In genomic region chr10:63429380-63429779, GRCm38 (mm10) we compare ENCODE assay signal across 8 mouse cellular contexts. TPM values are rescaled to one million over a fixed set of nuclear protein-coding genes. Genes with fewer than 3 reads are reported as not detected.
DNase-seq lines count a peak whose midpoint lies in the region; ATAC-seq and TF ChIP-seq lines count a peak whose summit lies in the region.

No protein-coding gene starts in this region.

- no peak for TF ChIP-seq POLR2A in ES-Bruce4 (IDR thresholded peaks at IDR 0.05; ENCODE audit: insufficient read depth, low read length)

- peak overlapping the region; percentile 84 for H3K4me3 ChIP-seq in ES-Bruce4 (ENCODE audit: low read depth, low read length)
- H3K4me3 ChIP-seq in forebrain, embryonic 13.5 days: peak overlapping the region; percentile 71
- H3K4me3 ChIP-seq in liver, postnatal 0 days (ENCODE audit: low read depth, low read length): peak overlapping the region; percentile 93
- H3K4me3 ChIP-seq in neural tube, embryonic 14.5 days (ENCODE audit: low read depth, low read length): peak overlapping the region; percentile 72

- H3K4me1 ChIP-seq in ES-Bruce4 (ENCODE audit: control insufficient read depth, insufficient read depth, low read length): no peaks in the 10 kb centered on the region
- H3K4me1 ChIP-seq in forebrain, embryonic 13.5 days: peaks cover 6% of the 10 kb centered on the region; the same call in 1 of the 2 replicates
- peaks cover 7% of the 10 kb centered on the region; the same call in 1 of the 2 replicates for H3K4me1 ChIP-seq in liver, postnatal 0 days (ENCODE audit: insufficient read depth)
- H3K4me1 ChIP-seq in neural tube, embryonic 14.5 days (ENCODE audit: control insufficient read depth, insufficient read depth, low read length): peaks cover 2% of the 10 kb centered on the region; the same call in 1 of the 2 replicates

- peak overlapping the region; percentile 81 for H3K9ac ChIP-seq in ES-Bruce4 (ENCODE audit: low read depth, poor library complexity, severe bottlenecking)
- H3K9ac ChIP-seq in forebrain, embryonic 13.5 days: peak overlapping the region; percentile 67
- peak overlapping the region; percentile 90 for H3K9ac ChIP-seq in liver, postnatal 0 days (replicated peaks)
- H3K9ac ChIP-seq in neural tube, embryonic 14.5 days (replicated peaks; ENCODE audit: low read depth, low read length): peak overlapping the region; percentile 39

- 0 out of 2 replicates have a peak, but pooled peaks have one; percentile 66 for TF ChIP-seq EP300 in ES-Bruce4 (IDR thresholded peaks at IDR 0.05; ENCODE audit: insufficient read depth, low read depth, low read length)
- peak; percentile 42; the same call in 1 of the 2 replicates for TF ChIP-seq EP300 in liver, postnatal 0 days (IDR thresholded peaks at IDR 0.05; ENCODE audit: low read depth)

- H3K36me3 ChIP-seq in ES-Bruce4 (ENCODE audit: control insufficient read depth, insufficient read depth, low read length, poor library complexity, severe bottlenecking): no peaks in the 10 kb centered on the region
- H3K36me3 ChIP-seq in forebrain, embryonic 13.5 days (ENCODE audit: poor library complexity, severe bottlenecking): no peaks in the 10 kb centered on the region
- no peaks in the 10 kb centered on the region for H3K36me3 ChIP-seq in liver, postnatal 0 days (replicated peaks; ENCODE audit: insufficient read depth, low read length)
- no peaks in the 10 kb centered on the region for H3K36me3 ChIP-seq in neural tube, embryonic 14.5 days (ENCODE audit: control insufficient read depth, insufficient read depth, low read length)

- under 1% methylated on average over 34 of the region's 34 CpGs for WGBS in forebrain, embryonic 13.5 days
- under 1% methylated on average over 34 of the region's 34 CpGs for WGBS in large intestine, adult 2 months
- WGBS in liver, postnatal 0 days (ENCODE audit: insufficient replicate concordance): under 1% methylated on average over 34 of the region's 34 CpGs
- 0% methylated on average over 34 of the region's 34 CpGs for WGBS in neural tube, embryonic 14.5 days

- H3K27ac ChIP-seq in ES-Bruce4 (ENCODE audit: insufficient read depth, low read length): no peak overlapping the region
- H3K27ac ChIP-seq in forebrain, embryonic 13.5 days: peak overlapping the region; percentile 48; the same call in 1 of the 2 replicates
- H3K27ac ChIP-seq in liver, postnatal 0 days (ENCODE audit: low read depth): peak overlapping the region; percentile 75
- peak overlapping the region; percentile 69 for H3K27ac ChIP-seq in neural tube, embryonic 14.5 days (ENCODE audit: low read depth, low read length)

- H3K4me2 ChIP-seq in forebrain, embryonic 13.5 days: peak overlapping the region; percentile 77
- H3K4me2 ChIP-seq in liver, postnatal 0 days (ENCODE audit: low read depth, low read length): peak overlapping the region; percentile 81
- peak overlapping the region; percentile 60 for H3K4me2 ChIP-seq in neural tube, embryonic 14.5 days (ENCODE audit: low read depth, low read length)

- TF ChIP-seq CTCF in ES-Bruce4 (IDR thresholded peaks at IDR 0.05; ENCODE audit: low read depth, low read length): no peak
- no peak for TF ChIP-seq CTCF in liver, postnatal 0 days (IDR thresholded peaks at IDR 0.05; ENCODE audit: low read depth)

- no peaks in the 10 kb centered on the region for H3K27me3 ChIP-seq in ES-Bruce4 (ENCODE audit: control insufficient read depth, insufficient read depth, low read length, poor library complexity, severe bottlenecking)
- no peaks in the 10 kb centered on the region for H3K27me3 ChIP-seq in forebrain, embryonic 13.5 days
- no peaks in the 10 kb centered on the region for H3K27me3 ChIP-seq in liver, postnatal 0 days (ENCODE audit: insufficient read depth, low read length)
- H3K27me3 ChIP-seq in neural tube, embryonic 14.5 days (ENCODE audit: control insufficient read depth, insufficient read depth, low read length): no peaks in the 10 kb centered on the region

- ATAC-seq in cerebellum, adult (ENCODE audit: insufficient number of reproducible peaks, low FRiP score, low TSS enrichment): peak; percentile 77
- ATAC-seq in forebrain, embryonic 13.5 days: peak; percentile 94
- peak; percentile 89 for ATAC-seq in liver, postnatal 0 days
- ATAC-seq in neural tube, embryonic 14.5 days (ENCODE audit: low read depth): peak; percentile 95

- H3K9me3 ChIP-seq in ES-Bruce4 (replicated peaks; ENCODE audit: control insufficient read depth, insufficient read depth, low read length, poor library complexity, severe bottlenecking): no peaks in the 10 kb centered on the region
- H3K9me3 ChIP-seq in forebrain, embryonic 13.5 days (replicated peaks): no peaks in the 10 kb centered on the region
- H3K9me3 ChIP-seq in liver, postnatal 0 days (ENCODE audit: low read length): no peaks in the 10 kb centered on the region
- no peaks in the 10 kb centered on the region for H3K9me3 ChIP-seq in neural tube, embryonic 14.5 days (ENCODE audit: control insufficient read depth, low read length)

- peak; percentile 100 for DNase-seq in heart, postnatal 10 days
- DNase-seq in large intestine, adult 2 months (ENCODE audit: low read depth, low spot score): peak; percentile 75
- DNase-seq in liver, postnatal 0 days: peak; percentile 99
- peak; percentile 99 for DNase-seq in testis, postnatal 10 days (ENCODE audit: low spot score)

- intact Hi-C loops in heart, postnatal 10 days (cut with DNase I): loop anchor here (2.0 to 10.0 kb wide), 3 partner anchors 27 to 115 kb away; no protein-coding TSS in a partner anchor

RNA-seq across cellular contexts. Expression of gene Ctnna3, which starts 0.5 kb away (rescaled TPM):
- polyA plus RNA-seq in ES-Bruce4 (2011; ENCODE audit: insufficient read depth, insufficient read length, low read depth, missing spikeins): not detected in 2 replicates
- polyA plus RNA-seq in forebrain, embryonic 13.5 days (2015; fragmentation: Nextera tagmentation; extraction: Ambion mirVana): 0.26 and 0.40 TPM in 2 replicates
- 10 to 100 TPM; 75.4 to 79.3 TPM for total RNA-seq in heart, postnatal 10 days (2021)
- 0.14 and 0.40 TPM in 2 replicates for polyA plus RNA-seq in large intestine, adult 2 months (2012; rRNA removed)
- 0.05 TPM in 1 of 2 replicates, not detected in the other for polyA plus RNA-seq in liver, postnatal 0 days (2015; fragmentation: Nextera tagmentation; extraction: Ambion mirVana)
- polyA plus RNA-seq in neural tube, embryonic 14.5 days (2014; fragmentation: Nextera tagmentation; extraction: Ambion mirVana): 10.8 and 16.5 TPM in 2 replicates

RNA-seq across cellular contexts. Expression of gene Gm7075, which starts 7.8 kb away (rescaled TPM):
- not detected in 2 replicates for polyA plus RNA-seq in ES-Bruce4 (2011; ENCODE audit: insufficient read depth, insufficient read length, low read depth, missing spikeins)
- polyA plus RNA-seq in forebrain, embryonic 13.5 days (2015; fragmentation: Nextera tagmentation; extraction: Ambion mirVana): not detected in 2 replicates
- total RNA-seq in heart, postnatal 10 days (2021): not detected
- not detected in 2 replicates for polyA plus RNA-seq in large intestine, adult 2 months (2012; rRNA removed)
- not detected in 2 replicates for polyA plus RNA-seq in liver, postnatal 0 days (2015; fragmentation: Nextera tagmentation; extraction: Ambion mirVana)
- not detected in 2 replicates for polyA plus RNA-seq in neural tube, embryonic 14.5 days (2014; fragmentation: Nextera tagmentation; extraction: Ambion mirVana)

RNA-seq across cellular contexts. Expression of gene Dnajc12, which starts 47.1 kb away (rescaled TPM):
- polyA plus RNA-seq in ES-Bruce4 (2011; ENCODE audit: insufficient read depth, insufficient read length, low read depth, missing spikeins): 3.7 and 4.6 TPM in 2 replicates
- 8.3 and 9.1 TPM in 2 replicates for polyA plus RNA-seq in forebrain, embryonic 13.5 days (2015; fragmentation: Nextera tagmentation; extraction: Ambion mirVana)
- total RNA-seq in heart, postnatal 10 days (2021): 1 to 10 TPM; 7.8 to 8.7 TPM
- polyA plus RNA-seq in large intestine, adult 2 months (2012; rRNA removed): 0.78 and 1.2 TPM in 2 replicates
- 14.8 and 15.4 TPM in 2 replicates for polyA plus RNA-seq in liver, postnatal 0 days (2015; fragmentation: Nextera tagmentation; extraction: Ambion mirVana)
- 27.2 and 31.9 TPM in 2 replicates for polyA plus RNA-seq in neural tube, embryonic 14.5 days (2014; fragmentation: Nextera tagmentation; extraction: Ambion mirVana)

RNA-seq across cellular contexts. Expression of gene Sirt1, which starts 47.9 kb away (rescaled TPM):
- 53.5 and 54.2 TPM in 2 replicates for polyA plus RNA-seq in ES-Bruce4 (2011; ENCODE audit: insufficient read depth, insufficient read length, low read depth, missing spikeins)
- polyA plus RNA-seq in forebrain, embryonic 13.5 days (2015; fragmentation: Nextera tagmentation; extraction: Ambion mirVana): 5.0 and 5.3 TPM in 2 replicates
- total RNA-seq in heart, postnatal 10 days (2021): 10 to 100 TPM; 12.4 to 14.2 TPM
- 2.0 and 3.2 TPM in 2 replicates for polyA plus RNA-seq in large intestine, adult 2 months (2012; rRNA removed)
- polyA plus RNA-seq in liver, postnatal 0 days (2015; fragmentation: Nextera tagmentation; extraction: Ambion mirVana): 2.8 and 3.1 TPM in 2 replicates
- 7.3 and 7.6 TPM in 2 replicates for polyA plus RNA-seq in neural tube, embryonic 14.5 days (2014; fragmentation: Nextera tagmentation; extraction: Ambion mirVana)

Comparison
In these comparisons a context has a peak if more than half of its experiments do, and no peak if none do; other contexts are left out.
1. H3K9ac ChIP-seq: peak in every context shown above with its lines; median percentile 90 in liver, postnatal 0 days; 81 in ES-Bruce4; 67 in forebrain, embryonic 13.5 days; 39 in neural tube, embryonic 14.5 days.